Comparison of ENCODE assay signal across 23 mouse cellular contexts in the genomic region with DNA sequence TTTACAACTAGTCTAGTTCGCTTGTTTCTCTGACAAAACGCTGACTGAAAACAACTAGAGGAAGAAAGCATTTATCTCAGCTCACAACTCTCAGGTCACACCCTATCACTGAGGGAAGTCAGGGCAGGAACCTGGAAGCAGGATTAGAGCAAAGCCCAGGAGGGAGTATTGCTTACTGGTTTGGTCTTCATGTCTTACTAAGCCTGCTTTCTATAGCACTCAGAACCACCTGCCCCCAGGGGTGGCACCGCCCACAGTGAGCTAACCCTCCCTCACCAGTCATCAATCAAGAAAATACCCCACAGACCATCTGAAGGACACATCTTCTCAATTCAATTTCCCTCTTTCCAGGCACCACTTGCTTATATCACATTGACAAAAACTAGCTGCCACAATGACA. TPM values are rescaled to one million over a fixed set of nuclear protein-coding genes. Genes with fewer than 3 reads are reported as not detected.
"Had no signal": no experiment of that assay in that cellular context is flagged by ENCODE, and none has a peak within 500 bp of the region (broad histone marks: within the 10 kb centered on the region; RNA-seq: fewer than 3 reads in every experiment).

No protein-coding gene starts in this region.

- H3K9me3 ChIP-seq: limb, embryonic 10.5 days; limb, embryonic 13.5 days; liver, embryonic 12.5 days; liver, embryonic 15.5 days; lung, embryonic 15.5 days; midbrain, embryonic 13.5 days; neural tube, embryonic 13.5 days; stomach, embryonic 15.5 days had no signal

- H3K9ac ChIP-seq: limb, embryonic 13.5 days; liver, embryonic 12.5 days; liver, embryonic 15.5 days; lung, embryonic 15.5 days; midbrain, embryonic 13.5 days; neural tube, embryonic 13.5 days; stomach, embryonic 15.5 days had no signal

- H3K4me2 ChIP-seq: limb, embryonic 13.5 days; liver, embryonic 12.5 days; liver, embryonic 15.5 days; lung, embryonic 15.5 days; midbrain, embryonic 13.5 days; neural tube, embryonic 13.5 days; stomach, embryonic 15.5 days had no signal

- H3K27ac ChIP-seq: layer of hippocampus, adult 2 months; limb, embryonic 13.5 days; liver, embryonic 12.5 days; liver, embryonic 15.5 days; midbrain, embryonic 13.5 days; stomach, embryonic 15.5 days had no signal

- H3K4me1 ChIP-seq: liver, embryonic 15.5 days had no signal

- ATAC-seq: liver, embryonic 12.5 days; midbrain, embryonic 13.5 days; midbrain, embryonic 16.5 days had no signal

- H3K36me3 ChIP-seq: limb, embryonic 10.5 days; limb, embryonic 13.5 days; liver, embryonic 12.5 days; liver, embryonic 15.5 days; lung, embryonic 15.5 days; midbrain, embryonic 13.5 days; neural tube, embryonic 13.5 days; stomach, embryonic 15.5 days had no signal

- H3K4me3 ChIP-seq: layer of hippocampus, adult 2 months; limb, embryonic 10.5 days; limb, embryonic 13.5 days; liver, embryonic 12.5 days; liver, embryonic 15.5 days; lung, embryonic 15.5 days; midbrain, embryonic 13.5 days; myocyte; neural tube, embryonic 13.5 days; stomach, embryonic 15.5 days had no signal

- H3K27me3 ChIP-seq: limb, embryonic 13.5 days; liver, embryonic 12.5 days; liver, embryonic 15.5 days; lung, embryonic 15.5 days; midbrain, embryonic 13.5 days; neural tube, embryonic 13.5 days; stomach, embryonic 15.5 days had no signal

- DNase-seq: layer of hippocampus, adult 9-11 months; liver; lung, adult 18-20 months; lung, postnatal 4 days; retina, postnatal 1 day; right cerebral cortex, postnatal 25 days; spleen, adult 18-20 months; thymus, postnatal 25 days had no signal

RNA-seq across cellular contexts. Expression of gene Fam189a2, which starts 12.4 kb away (rescaled TPM):
- total RNA-seq: megakaryocyte progenitor cell, adult 5-6 weeks; megakaryocyte-erythroid progenitor cell, adult 5-6 weeks; monocyte, adult 5-6 weeks; neutrophil, adult 5-6 weeks had no signal
